27 mouse cellular contexts compared by ENCODE assay signal in genomic region chr13:57771998-57772397, GRCm38 (mm10).
"Had no signal": no experiment of that assay in that cellular context is flagged by ENCODE, and none has a peak within 500 bp of the region (broad histone marks: within the 10 kb centered on the region; RNA-seq: fewer than 3 reads in every experiment).

No protein-coding gene starts in this region.

- H3K4me3 ChIP-seq: embryonic facial prominence, embryonic 12.5 days; embryonic facial prominence, embryonic 13.5 days; embryonic facial prominence, embryonic 15.5 days; erythroblast, embryonic 14.5 days; forebrain, embryonic 10.5 days; forebrain, embryonic 12.5 days; forebrain, embryonic 13.5 days; forebrain, embryonic 15.5 days; gastrocnemius, adult 2 months; heart, adult 2 months had no signal

- H3K27me3 ChIP-seq: embryonic facial prominence, embryonic 12.5 days; embryonic facial prominence, embryonic 13.5 days; embryonic facial prominence, embryonic 15.5 days; forebrain, embryonic 12.5 days; forebrain, embryonic 13.5 days; forebrain, embryonic 15.5 days had no signal

- H3K4me2 ChIP-seq: embryonic facial prominence, embryonic 12.5 days; embryonic facial prominence, embryonic 13.5 days; embryonic facial prominence, embryonic 15.5 days; forebrain, embryonic 12.5 days; forebrain, embryonic 13.5 days; forebrain, embryonic 15.5 days had no signal

- DNase-seq: cerebellum, adult 8-10 months; cerebellum, adult 9-10 months; cerebellum, adult 9-11 months; cerebellum, postnatal 10 days; cerebellum, postnatal 14 days; cerebellum, postnatal 25 days; cerebellum, postnatal 36 days; embryo, embryonic 11 days; forebrain, postnatal 0 days; gastrocnemius, adult 2 months; gastrocnemius, postnatal 10 days; gastrocnemius, postnatal 14 days; gastrocnemius, postnatal 25 days; gastrocnemius, postnatal 36 days; heart, adult 11 months; heart, adult 18-20 months; heart, adult 2 months had no signal

- H3K9me3 ChIP-seq: forebrain, embryonic 15.5 days had no signal

- H3K27ac ChIP-seq: embryonic facial prominence, embryonic 12.5 days; embryonic facial prominence, embryonic 13.5 days; embryonic facial prominence, embryonic 15.5 days; forebrain, embryonic 10.5 days; forebrain, embryonic 12.5 days; forebrain, embryonic 13.5 days; forebrain, embryonic 15.5 days; gastrocnemius, adult 2 months; heart, adult 2 months had no signal

- ATAC-seq: forebrain, embryonic 13.5 days; forebrain, embryonic 14.5 days; forebrain, embryonic 15.5 days; forebrain, embryonic 16.5 days; forebrain, postnatal 0 days had no signal

- H3K9ac ChIP-seq: embryonic facial prominence, embryonic 12.5 days; embryonic facial prominence, embryonic 13.5 days; embryonic facial prominence, embryonic 15.5 days; forebrain, embryonic 12.5 days; forebrain, embryonic 13.5 days; forebrain, embryonic 15.5 days; forebrain, postnatal 0 days had no signal

- H3K4me1 ChIP-seq: embryonic facial prominence, embryonic 12.5 days; embryonic facial prominence, embryonic 13.5 days; embryonic facial prominence, embryonic 15.5 days; forebrain, embryonic 10.5 days; forebrain, embryonic 13.5 days; forebrain, embryonic 15.5 days had no signal

- H3K36me3 ChIP-seq: embryonic facial prominence, embryonic 12.5 days; embryonic facial prominence, embryonic 13.5 days; embryonic facial prominence, embryonic 15.5 days; forebrain, embryonic 10.5 days; forebrain, embryonic 12.5 days; forebrain, embryonic 15.5 days had no signal
